Mouse (Mus musculus): ENCODE results near the gene Cpxm1.

GRCm38 (mm10) chr2:130392836-130393235 is 4.5 kb downstream of the Cpxm1 start:
- TF ChIP-seq TBP (IDR thresholded peaks at IDR 0.05; ENCODE audit: low read depth, low read length) (no peak), SMC3 (IDR thresholded peaks at IDR 0.05; ENCODE audit: low read depth, low read length) (no peak)

All from MEL (cell line).